29 mouse cellular contexts compared by ENCODE assay signal in genomic region chr1:167436186-167436975, GRCm38 (mm10). TPM values are rescaled to one million over a fixed set of nuclear protein-coding genes. Genes with fewer than 3 reads are reported as not detected.
A peak's percentile ranks its signal among the peaks of the same experiment; 100 is the strongest.
DNase-seq lines count a peak whose midpoint lies in the region; ATAC-seq and TF ChIP-seq lines count a peak whose summit lies in the region.
"Had no signal": no experiment of that assay in that cellular context is flagged by ENCODE, and none has a peak within 500 bp of the region (broad histone marks: within the 10 kb centered on the region; RNA-seq: fewer than 3 reads in every experiment).

No protein-coding gene starts in this region.

- no peaks in the 10 kb centered on the region for H3K36me3 ChIP-seq in midbrain, embryonic 11.5 days (ENCODE audit: control insufficient read depth, insufficient read depth, low read length)
- H3K36me3 ChIP-seq in midbrain, embryonic 10.5 days, result no peaks in the 10 kb centered on the region
- H3K36me3 ChIP-seq in MEL (ENCODE audit: control insufficient read depth in 1 of 2, insufficient read depth in 2 of 2, low read length in 2 of 2), result no peaks in the 10 kb centered on the region
- H3K36me3 ChIP-seq: embryonic facial prominence, embryonic 13.5 days; embryonic facial prominence, embryonic 15.5 days; forebrain, embryonic 10.5 days; G1E had no signal

- peak; percentile 79 for DNase-seq in heart, adult 11 months
- no peak for DNase-seq in heart, postnatal 10 days
- peak; percentile 37 for DNase-seq in midbrain, embryonic 11.5 days (ENCODE audit: low spot score, missing footprints)
- no peak for DNase-seq in midbrain, embryonic 10.5 days (ENCODE audit: low spot score)
- no peak for DNase-seq in MEL (ENCODE audit: low read depth, low spot score)
- DNase-seq in urinary bladder, postnatal 36 days (ENCODE audit: low spot score in 2 of 2), result no peak
- DNase-seq in gastrocnemius, postnatal 36 days, result no peak
- DNase-seq: adrenal gland, adult 2 months; adrenal gland, postnatal 10 days; adrenal gland, postnatal 25 days; cerebellum, adult 11 months; cerebellum, adult 18-20 months; cerebellum, adult 8-10 months; cerebellum, adult 9-11 months; cerebellum, postnatal 14 days; cerebellum, postnatal 36 days; embryo, embryonic 11 days had no signal

- ATAC-seq in midbrain, embryonic 11.5 days (ENCODE audit: low FRiP score), result no peak
- ATAC-seq: CD4-positive, CD25-positive, alpha-beta regulatory T cell, adult 4 months; forebrain, embryonic 14.5 days; forebrain, embryonic 16.5 days had no signal

- intact Hi-C loops in heart, postnatal 10 days (cut with DNase I), result no loop called here
- intact Hi-C loops in gastrocnemius, postnatal 36 days (cut with DNase I), result no loop called here

- no peaks in the 10 kb centered on the region for H3K9me3 ChIP-seq in midbrain, embryonic 11.5 days (ENCODE audit: control insufficient read depth, low read length)
- no peaks in the 10 kb centered on the region for H3K9me3 ChIP-seq in midbrain, embryonic 10.5 days (replicated peaks)
- H3K9me3 ChIP-seq in MEL (replicated peaks; ENCODE audit: insufficient read depth, low read length), result no peaks in the 10 kb centered on the region
- H3K9me3 ChIP-seq: embryonic facial prominence, embryonic 13.5 days; embryonic facial prominence, embryonic 15.5 days; forebrain, embryonic 10.5 days; G1E had no signal

- no peaks in the 10 kb centered on the region for H3K27me3 ChIP-seq in midbrain, embryonic 11.5 days (ENCODE audit: control insufficient read depth, insufficient read depth, low read length)
- H3K27me3 ChIP-seq in midbrain, embryonic 10.5 days (ENCODE audit: low read depth, poor library complexity, severe bottlenecking), result no peaks in the 10 kb centered on the region
- H3K27me3 ChIP-seq in MEL (ENCODE audit: control insufficient read depth in 1 of 2, insufficient read depth in 2 of 2, low read length in 2 of 2), result peaks cover 0 to 7% of the 10 kb centered on the region in 2 experiments; a peak in 1 of 4 replicates
- H3K27me3 ChIP-seq: embryonic facial prominence, embryonic 13.5 days; embryonic facial prominence, embryonic 15.5 days had no signal

- no peak overlapping the region for H3K27ac ChIP-seq in midbrain, embryonic 11.5 days (ENCODE audit: low read depth, low read length)
- H3K27ac ChIP-seq in midbrain, embryonic 10.5 days (replicated peaks), result no peak overlapping the region
- H3K27ac ChIP-seq in MEL (ENCODE audit: control insufficient read depth, low read depth, low read length), result no peak overlapping the region
- H3K27ac ChIP-seq: embryonic facial prominence, embryonic 13.5 days; embryonic facial prominence, embryonic 15.5 days; forebrain, embryonic 10.5 days had no signal

- TF ChIP-seq POLR2A in MEL (IDR thresholded peaks at IDR 0.05; ENCODE audit: control insufficient read depth in 1 of 2, insufficient read depth in 1 of 2, low read depth in 1 of 2, low read length in 2 of 2, poor library complexity in 1 of 2), result no peak

- H3K4me3 ChIP-seq in midbrain, embryonic 11.5 days (ENCODE audit: low read depth, low read length), result no peak overlapping the region
- H3K4me3 ChIP-seq in midbrain, embryonic 10.5 days, result no peak overlapping the region
- no peak overlapping the region for H3K4me3 ChIP-seq in MEL (ENCODE audit: control insufficient read depth in 1 of 2, insufficient read depth in 1 of 2, low read depth in 2 of 2, low read length in 2 of 2)
- H3K4me3 ChIP-seq: embryonic facial prominence, embryonic 13.5 days; embryonic facial prominence, embryonic 15.5 days; erythroblast, embryonic 14.5 days; forebrain, embryonic 10.5 days had no signal

- no peaks in the 10 kb centered on the region for H3K79me2 ChIP-seq in MEL (ENCODE audit: control insufficient read depth, insufficient read depth, low read length, poor library complexity)

- TF ChIP-seq CTCF in MEL (IDR thresholded peaks at IDR 0.05 in 2 of 3, conservative IDR thresholded peaks at IDR 0.05 in 1 of 3; ENCODE audit: control insufficient read depth in 1 of 3, insufficient read depth in 1 of 3, low read depth in 2 of 3, low read length in 3 of 3, poor library complexity in 1 of 3, severe bottlenecking in 1 of 3), result no peak

- TF ChIP-seq EP300 in MEL (IDR thresholded peaks at IDR 0.05; ENCODE audit: low read depth in 1 of 2, low read length in 2 of 2), result no peak

- H3K4me1 ChIP-seq in midbrain, embryonic 11.5 days (ENCODE audit: control insufficient read depth, insufficient read depth, low read length), result no peaks in the 10 kb centered on the region
- H3K4me1 ChIP-seq in midbrain, embryonic 10.5 days, result no peaks in the 10 kb centered on the region
- no peaks in the 10 kb centered on the region for H3K4me1 ChIP-seq in MEL (ENCODE audit: control insufficient read depth in 1 of 2, insufficient read depth in 2 of 2, low read length in 2 of 2)
- H3K4me1 ChIP-seq: embryonic facial prominence, embryonic 15.5 days had no signal

- no peak overlapping the region for H3K9ac ChIP-seq in midbrain, embryonic 11.5 days (ENCODE audit: low read length)
- no peak overlapping the region for H3K9ac ChIP-seq in MEL (ENCODE audit: control insufficient read depth, low read depth, low read length, poor library complexity, severe bottlenecking)
- H3K9ac ChIP-seq: embryonic facial prominence, embryonic 13.5 days; embryonic facial prominence, embryonic 15.5 days had no signal

- no peak for TF ChIP-seq RAD21 in MEL (IDR thresholded peaks at IDR 0.05; ENCODE audit: low read depth, low read length)

- H3K4me2 ChIP-seq in midbrain, embryonic 11.5 days, result no peak overlapping the region
- H3K4me2 ChIP-seq: embryonic facial prominence, embryonic 13.5 days; embryonic facial prominence, embryonic 15.5 days had no signal

- 85% methylated on average over 7 of the region's 7 CpGs for WGBS in midbrain, embryonic 11.5 days
- 85% methylated on average over 7 of the region's 7 CpGs for WGBS in midbrain, embryonic 10.5 days

TF ChIP-seq in MEL, 35 proteins besides CTCF, POLR2A, EP300 and RAD21:
- no peak for TF ChIP-seq ETS1 (IDR thresholded peaks at IDR 0.05; ENCODE audit: low read depth, low read length)
- 0 out of 2 replicates have a peak, but pooled peaks have one; percentile 13 for TF ChIP-seq USF1 (IDR thresholded peaks at IDR 0.05; ENCODE audit: low read depth, low read length)
TF ChIP-seq in MEL: peak in this region for 1.

RNA-seq across cellular contexts. Expression of gene Lrrc52, which starts 30.2 kb away (rescaled TPM):
- 1 to 10 TPM in 1 of 2 experiments, under 1 TPM in 1; 0.69 to 3.2 TPM for total RNA-seq in heart, postnatal 10 days (2021)
- not detected in 2 replicates for polyA plus RNA-seq in midbrain, embryonic 11.5 days (2014; fragmentation: Nextera tagmentation; extraction: Ambion mirVana)
- not detected in 2 replicates for polyA plus RNA-seq in midbrain, embryonic 10.5 days (2016; fragmentation: Nextera tagmentation; extraction: Ambion mirVana)
- not detected in 2 replicates for total RNA-seq in MEL (2012; rRNA removed)
- polyA plus RNA-seq in MEL (2012; ENCODE audit: insufficient read depth in 1 of 2, insufficient read length in 2 of 2, low read depth in 1 of 2, low replicate concordance in 2 of 2, missing spikeins in 1 of 2), result not detected
- total RNA-seq in gastrocnemius, postnatal 36 days (2021), result 1 to 10 TPM; 4.7 to 4.9 TPM
- total RNA-seq: adrenal gland, postnatal 25 days; CH12.LX; common myeloid progenitor, adult 5-6 weeks had no signal
- polyA plus RNA-seq: adrenal gland, adult 2 months; brain, embryonic 14.5 days; CD4-positive, CD25-positive, alpha-beta regulatory T cell, adult 4 months; embryonic facial prominence, embryonic 11.5 days; embryonic facial prominence, embryonic 13.5 days; embryonic facial prominence, embryonic 15.5 days; erythroblast, embryonic 14.5 days; forebrain, embryonic 10.5 days; forebrain, embryonic 14.5 days; forebrain, embryonic 16.5 days; G1E had no signal

RNA-seq across cellular contexts. Expression of gene Mgst3, which starts 42.7 kb away (rescaled TPM):
- total RNA-seq in heart, postnatal 10 days (2021), result 100 to 1,000 TPM; 191 to 207 TPM
- polyA plus RNA-seq in midbrain, embryonic 11.5 days (2014; fragmentation: Nextera tagmentation; extraction: Ambion mirVana), result 58.9 and 60.8 TPM in 2 replicates
- 63.5 and 66.2 TPM in 2 replicates for polyA plus RNA-seq in midbrain, embryonic 10.5 days (2016; fragmentation: Nextera tagmentation; extraction: Ambion mirVana)
- total RNA-seq in MEL (2012; rRNA removed), result 16.5 and 17.0 TPM in 2 replicates
- polyA plus RNA-seq in MEL (2012; ENCODE audit: insufficient read depth in 1 of 2, insufficient read length in 2 of 2, low read depth in 1 of 2, low replicate concordance in 2 of 2, missing spikeins in 1 of 2), result 10 to 100 TPM in 1 of 2 experiments, not detected in 1; 33.2 TPM
- 100 to 1,000 TPM; 108 to 112 TPM for total RNA-seq in gastrocnemius, postnatal 36 days (2021)

Comparison
In these comparisons a context has a peak if more than half of its experiments do, and no peak if none do; other contexts are left out.
1. DNase-seq: peak in heart, adult 11 months (single experiment) and midbrain, embryonic 11.5 days (single experiment); none in heart, postnatal 10 days (0 of 2), midbrain, embryonic 10.5 days (single experiment), MEL (single experiment), urinary bladder, postnatal 36 days (0 of 2) and gastrocnemius, postnatal 36 days (0 of 2).